Comparison of ENCODE assay signal across 9 mouse cellular contexts in the genomic region with DNA sequence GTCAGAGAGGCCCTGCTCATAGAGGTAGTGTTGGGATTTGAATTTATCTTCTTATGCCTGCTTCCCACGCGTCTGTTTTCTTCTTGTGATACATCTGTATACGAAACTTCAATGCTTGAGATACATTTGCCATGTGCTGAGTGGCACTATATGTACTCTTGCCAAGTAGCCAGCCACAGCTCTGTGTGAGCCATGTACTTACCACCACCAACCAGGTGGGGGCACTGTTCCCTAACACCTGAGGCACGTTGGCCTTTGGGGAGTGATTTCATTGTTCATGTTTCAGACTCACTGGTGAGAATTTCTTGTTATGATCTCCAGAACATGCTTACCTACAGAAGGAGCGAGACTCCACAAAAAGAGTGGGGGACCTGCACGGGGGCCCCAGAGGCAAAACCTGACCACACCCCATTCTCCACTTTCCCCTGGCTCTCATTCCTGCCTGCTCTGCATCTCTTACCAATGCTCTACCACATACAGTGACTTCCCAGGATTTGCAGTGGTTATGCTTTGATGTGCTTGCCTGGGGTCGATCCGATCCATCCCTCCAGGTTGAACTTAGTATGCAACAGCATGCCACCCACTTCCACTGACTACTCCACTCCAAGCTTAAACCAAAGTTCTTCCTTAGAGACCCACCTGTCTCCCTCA. TPM values are rescaled to one million over a fixed set of nuclear protein-coding genes. Genes with fewer than 3 reads are reported as not detected.
A peak's percentile ranks its signal among the peaks of the same experiment; 100 is the strongest.
DNase-seq lines count a peak whose midpoint lies in the region; ATAC-seq and TF ChIP-seq lines count a peak whose summit lies in the region.
"Had no signal": no experiment of that assay in that cellular context is flagged by ENCODE, and none has a peak within 500 bp of the region (broad histone marks: within the 10 kb centered on the region; RNA-seq: fewer than 3 reads in every experiment).

No protein-coding gene starts in this region.

- H3K4me2 ChIP-seq in forebrain, postnatal 0 days (ENCODE audit: low read depth): no peak overlapping the region
- H3K4me2 ChIP-seq in hindbrain, embryonic 13.5 days: no peak overlapping the region

- H3K9ac ChIP-seq in forebrain, postnatal 0 days: no peak overlapping the region
- H3K9ac ChIP-seq in hindbrain, embryonic 13.5 days: no peak overlapping the region

- no peaks in the 10 kb centered on the region for H3K9me3 ChIP-seq in forebrain, postnatal 0 days (ENCODE audit: low read length)
- H3K9me3 ChIP-seq in hindbrain, embryonic 13.5 days: no peaks in the 10 kb centered on the region
- H3K9me3 ChIP-seq: megakaryocyte, embryonic 14.5 days had no signal

- peak; percentile 96 for TF ChIP-seq CTCF in Patski (IDR thresholded peaks at IDR 0.05)
- TF ChIP-seq CTCF in forebrain, postnatal 0 days (IDR thresholded peaks at IDR 0.05; ENCODE audit: low read depth): peak; percentile 97

- H3K36me3 ChIP-seq in forebrain, postnatal 0 days (ENCODE audit: insufficient read depth): no peaks in the 10 kb centered on the region
- H3K36me3 ChIP-seq in hindbrain, embryonic 13.5 days: no peaks in the 10 kb centered on the region

- H3K27me3 ChIP-seq in Patski: no peaks in the 10 kb centered on the region
- no peaks in the 10 kb centered on the region for H3K27me3 ChIP-seq in forebrain, postnatal 0 days (ENCODE audit: insufficient read depth, low read length)
- H3K27me3 ChIP-seq in hindbrain, embryonic 13.5 days: no peaks in the 10 kb centered on the region

- no peak overlapping the region for H3K27ac ChIP-seq in forebrain, postnatal 0 days (ENCODE audit: low read depth, low read length)
- H3K27ac ChIP-seq in hindbrain, embryonic 13.5 days: no peak overlapping the region

- H3K4me1 ChIP-seq in forebrain, postnatal 0 days (ENCODE audit: insufficient read depth): no peaks in the 10 kb centered on the region
- peaks cover 10% of the 10 kb centered on the region for H3K4me1 ChIP-seq in hindbrain, embryonic 13.5 days (replicated peaks)
- H3K4me1 ChIP-seq: megakaryocyte, embryonic 14.5 days had no signal

- WGBS in forebrain, postnatal 0 days: 23% methylated on average over 8 of the region's 8 CpGs
- 26% methylated on average over 8 of the region's 8 CpGs for WGBS in hindbrain, embryonic 13.5 days

- CTCF ChIA-PET in Patski (lab: Charles Lee): interaction anchor here (1.2 to 2.4 kb wide), 5 partner anchors 31 to 318 kb away, joined by 3 to 12 read pairs (median 4); no protein-coding TSS in a partner anchor

- in situ Hi-C loops in Patski (cut with MboI; ENCODE audit: low pct_unique_long_range_greater_than_20kb): loop anchor here (5.0 kb wide), 4 partner anchors 67 to 768 kb away; no protein-coding TSS in a partner anchor

- H3K4me3 ChIP-seq in forebrain, postnatal 0 days (ENCODE audit: low read depth, low read length): no peak overlapping the region
- no peak overlapping the region for H3K4me3 ChIP-seq in hindbrain, embryonic 13.5 days
- H3K4me3 ChIP-seq: megakaryocyte, embryonic 14.5 days had no signal

- POLR2A ChIA-PET in Patski (lab: Charles Lee): no interaction called here

- no peak for DNase-seq in Patski (ENCODE audit: low read depth, low spot score)
- DNase-seq in cerebellum, adult 18-20 months: peak; percentile 87 to 93
- DNase-seq in forebrain, postnatal 0 days: peak; percentile 92
- peak; percentile 73 to 77 for DNase-seq in layer of hippocampus, postnatal 36 days
- peak; percentile 77 to 89 for DNase-seq in right cerebral cortex, postnatal 10 days (ENCODE audit: low spot score in 2 of 2)
- DNase-seq in urinary bladder, postnatal 10 days (ENCODE audit: low spot score): peak; percentile 52

- ATAC-seq in Patski: no peak
- ATAC-seq in forebrain, postnatal 0 days: peak; percentile 72
- peak; percentile 72; the same call in 1 of the 2 replicates for ATAC-seq in hindbrain, embryonic 13.5 days (ENCODE audit: low FRiP score)
- peak; percentile 96 for ATAC-seq in megakaryocyte progenitor cell, adult 5-6 weeks (replicated peaks; ENCODE audit: poor library complexity)

RNA-seq across cellular contexts. Expression of a gene that starts 18.0 kb away (rescaled TPM):
- polyA plus RNA-seq in Patski (2021): 0.09 TPM
- 1.3 TPM in 1 of 2 replicates, not detected in the other for total RNA-seq in forebrain, postnatal 0 days (2014; rRNA removed)
- 0.52 and 1.2 TPM in 2 replicates for polyA plus RNA-seq in forebrain, postnatal 0 days (2015; fragmentation: Nextera tagmentation; extraction: Ambion mirVana)
- polyA plus RNA-seq in hindbrain, embryonic 13.5 days (2015; fragmentation: Nextera tagmentation; extraction: Ambion mirVana): 0.39 TPM in 1 of 2 replicates, not detected in the other
- total RNA-seq in layer of hippocampus, postnatal 36 days (2021): not detected
- total RNA-seq in megakaryocyte progenitor cell, adult 5-6 weeks (2015): not detected in 2 replicates
- not detected in 2 replicates for total RNA-seq in megakaryocyte progenitor cell, adult 5-6 weeks (2017)
